Comparison of ENCODE assay signal across 19 mouse cellular contexts in genomic region chr16:30642229-30642628, GRCm38 (mm10). TPM values are rescaled to one million over a fixed set of nuclear protein-coding genes. Genes with fewer than 3 reads are reported as not detected.
DNase-seq lines count a peak whose midpoint lies in the region; ATAC-seq and TF ChIP-seq lines count a peak whose summit lies in the region.
"Had no signal": no experiment of that assay in that cellular context is flagged by ENCODE, and none has a peak within 500 bp of the region (broad histone marks: within the 10 kb centered on the region; RNA-seq: fewer than 3 reads in every experiment).

No protein-coding gene starts in this region.

- H3K9ac ChIP-seq in heart, adult 2 months (ENCODE audit: low read depth, low read length) = no peak overlapping the region
- no peak overlapping the region for H3K9ac ChIP-seq in heart, embryonic 12.5 days
- H3K9ac ChIP-seq in lung, embryonic 14.5 days = no peak overlapping the region
- H3K9ac ChIP-seq in MEL (ENCODE audit: control insufficient read depth, low read depth, low read length, poor library complexity, severe bottlenecking) = no peak overlapping the region
- H3K9ac ChIP-seq: embryonic facial prominence, embryonic 15.5 days; forebrain, embryonic 13.5 days; limb, embryonic 13.5 days; midbrain, embryonic 13.5 days had no signal

- 85% methylated on average over 3 of the region's 3 CpGs for WGBS in heart, adult 2 months
- 72% methylated on average over 3 of the region's 3 CpGs for WGBS in heart, embryonic 12.5 days
- 80% methylated on average over 3 of the region's 3 CpGs for WGBS in lung, embryonic 14.5 days
- WGBS in small intestine, adult 2 months = 87% methylated on average over 3 of the region's 3 CpGs
- 88% methylated on average over 3 of the region's 3 CpGs for WGBS in cerebellum, adult 2 months

- H3K4me1 ChIP-seq in heart, adult 2 months (ENCODE audit: control insufficient read depth, insufficient read depth, low read length) = no peaks in the 10 kb centered on the region
- H3K4me1 ChIP-seq in heart, embryonic 12.5 days (replicated peaks) = peaks cover 8% of the 10 kb centered on the region; the same call in 1 of the 2 replicates
- H3K4me1 ChIP-seq in lung, embryonic 14.5 days (ENCODE audit: insufficient read depth) = no peaks in the 10 kb centered on the region
- no peaks in the 10 kb centered on the region for H3K4me1 ChIP-seq in MEL (ENCODE audit: control insufficient read depth in 1 of 2, insufficient read depth in 2 of 2, low read length in 2 of 2)
- H3K4me1 ChIP-seq in small intestine, adult 2 months (ENCODE audit: control insufficient read depth, insufficient read depth, insufficient read length, low read length) = no peaks in the 10 kb centered on the region
- H3K4me1 ChIP-seq in cerebellum, adult 2 months (ENCODE audit: control insufficient read depth, insufficient read depth, low read length) = peaks cover 7% of the 10 kb centered on the region
- H3K4me1 ChIP-seq: forebrain, embryonic 13.5 days had no signal

- no peak for TF ChIP-seq RAD21 in MEL (IDR thresholded peaks at IDR 0.05; ENCODE audit: low read depth, low read length)

- DNase-seq in heart, adult 2 months = no peak
- DNase-seq in lung, embryonic 14.5 days = no peak
- DNase-seq in lung, postnatal 10 days = no peak
- no peak for DNase-seq in MEL (ENCODE audit: low read depth, low spot score)
- no peak for DNase-seq in heart, postnatal 4 days
- no peak for DNase-seq in cerebellum, adult 2 months
- DNase-seq: adrenal gland, postnatal 36 days; cerebellum, adult 11-12 months; gastrocnemius, postnatal 10 days; heart, postnatal 36 days; right cerebral cortex, postnatal 25 days; thymus, postnatal 36 days had no signal

- H3K9me3 ChIP-seq in heart, embryonic 12.5 days (replicated peaks) = peaks cover 16% of the 10 kb centered on the region; the same call in 1 of the 2 replicates
- peaks cover 3% of the 10 kb centered on the region; the same call in 1 of the 2 replicates for H3K9me3 ChIP-seq in lung, embryonic 14.5 days (ENCODE audit: low read depth, low read length)
- no peaks in the 10 kb centered on the region for H3K9me3 ChIP-seq in MEL (replicated peaks; ENCODE audit: insufficient read depth, low read length)
- H3K9me3 ChIP-seq: embryonic facial prominence, embryonic 15.5 days had no signal

- TF ChIP-seq CTCF in heart, adult 2 months (IDR thresholded peaks at IDR 0.05) = peak; percentile 36
- peak; percentile 45 for TF ChIP-seq CTCF in lung, embryonic 14.5 days (IDR thresholded peaks at IDR 0.05; ENCODE audit: low read depth)
- TF ChIP-seq CTCF in MEL (IDR thresholded peaks at IDR 0.05 in 2 of 3, conservative IDR thresholded peaks at IDR 0.05 in 1 of 3; ENCODE audit: control insufficient read depth in 1 of 3, insufficient read depth in 1 of 3, low read depth in 2 of 3, low read length in 3 of 3, poor library complexity in 1 of 3, severe bottlenecking in 1 of 3) = peak; percentile 18 to 40 (median 24); a peak in 3 of 6 replicates
- TF ChIP-seq CTCF in small intestine, adult 2 months (IDR thresholded peaks at IDR 0.05; ENCODE audit: extremely low read depth, insufficient read length, insufficient replicate concordance, low read depth, low read length) = peak; percentile 28; the same call in 1 of the 2 replicates
- TF ChIP-seq CTCF in cerebellum, adult 2 months (IDR thresholded peaks at IDR 0.05; ENCODE audit: borderline replicate concordance, insufficient read depth, low read depth, low read length) = no peak

- H3K4me2 ChIP-seq in heart, embryonic 12.5 days = no peak overlapping the region
- no peak overlapping the region for H3K4me2 ChIP-seq in lung, embryonic 14.5 days
- H3K4me2 ChIP-seq: embryonic facial prominence, embryonic 15.5 days; forebrain, embryonic 13.5 days; limb, embryonic 13.5 days; midbrain, embryonic 13.5 days had no signal

- ATAC-seq in heart, embryonic 12.5 days (ENCODE audit: insufficient number of reproducible peaks, low FRiP score) = no peak
- no peak for ATAC-seq in lung, embryonic 14.5 days (ENCODE audit: insufficient read depth)
- ATAC-seq: forebrain, embryonic 13.5 days; midbrain, embryonic 13.5 days had no signal

- TF ChIP-seq EP300 in heart, adult 2 months (IDR thresholded peaks at IDR 0.05; ENCODE audit: insufficient read depth, low read depth, low read length) = no peak
- TF ChIP-seq EP300 in MEL (IDR thresholded peaks at IDR 0.05; ENCODE audit: low read depth in 1 of 2, low read length in 2 of 2) = no peak

- intact Hi-C loops in heart, adult 2 months (cut with DNase I) = no loop called here

- no peak overlapping the region for H3K27ac ChIP-seq in heart, adult 2 months
- H3K27ac ChIP-seq in heart, embryonic 12.5 days (ENCODE audit: poor library complexity, severe bottlenecking) = no peak overlapping the region
- H3K27ac ChIP-seq in lung, embryonic 14.5 days (ENCODE audit: low read depth) = no peak overlapping the region
- no peak overlapping the region for H3K27ac ChIP-seq in MEL (ENCODE audit: control insufficient read depth, low read depth, low read length)
- no peak overlapping the region for H3K27ac ChIP-seq in small intestine, adult 2 months (ENCODE audit: insufficient read depth, low read depth, low read length)
- H3K27ac ChIP-seq in cerebellum, adult 2 months (ENCODE audit: insufficient read depth, low read length) = no peak overlapping the region
- H3K27ac ChIP-seq: embryonic facial prominence, embryonic 15.5 days; forebrain, embryonic 13.5 days; left cerebral cortex, adult 2 months; limb, embryonic 13.5 days; midbrain, embryonic 13.5 days had no signal

- H3K27me3 ChIP-seq in heart, adult 2 months (ENCODE audit: control insufficient read depth, insufficient read depth, low read length) = no peaks in the 10 kb centered on the region
- no peaks in the 10 kb centered on the region for H3K27me3 ChIP-seq in heart, embryonic 12.5 days (replicated peaks)
- no peaks in the 10 kb centered on the region for H3K27me3 ChIP-seq in lung, embryonic 14.5 days (ENCODE audit: insufficient read depth, low read length)
- H3K27me3 ChIP-seq in MEL (ENCODE audit: control insufficient read depth in 1 of 2, insufficient read depth in 2 of 2, low read length in 2 of 2) = peaks cover 0 to 1% of the 10 kb centered on the region in 2 experiments; a peak in 1 of 4 replicates
- H3K27me3 ChIP-seq in small intestine, adult 2 months (ENCODE audit: control insufficient read depth, insufficient read depth, low read length) = no peaks in the 10 kb centered on the region
- H3K27me3 ChIP-seq in cerebellum, adult 2 months (ENCODE audit: control insufficient read depth, insufficient read depth, low read length) = no peaks in the 10 kb centered on the region
- H3K27me3 ChIP-seq: embryonic facial prominence, embryonic 15.5 days; forebrain, embryonic 13.5 days; limb, embryonic 13.5 days; midbrain, embryonic 13.5 days had no signal

- H3K4me3 ChIP-seq in heart, adult 2 months = no peak overlapping the region
- H3K4me3 ChIP-seq in heart, embryonic 12.5 days = no peak overlapping the region
- no peak overlapping the region for H3K4me3 ChIP-seq in lung, embryonic 14.5 days (ENCODE audit: low read depth, low read length)
- no peak overlapping the region for H3K4me3 ChIP-seq in MEL (ENCODE audit: control insufficient read depth in 1 of 2, insufficient read depth in 1 of 2, low read depth in 2 of 2, low read length in 2 of 2)
- H3K4me3 ChIP-seq in small intestine, adult 2 months (ENCODE audit: low read depth, low read length) = no peak overlapping the region
- no peak overlapping the region for H3K4me3 ChIP-seq in cerebellum, adult 2 months (replicated peaks; ENCODE audit: insufficient read depth, low read depth, low read length)
- H3K4me3 ChIP-seq: embryonic facial prominence, embryonic 15.5 days; forebrain, embryonic 13.5 days; left cerebral cortex, adult 2 months; limb, embryonic 13.5 days; midbrain, embryonic 13.5 days had no signal

- no peaks in the 10 kb centered on the region for H3K36me3 ChIP-seq in heart, adult 2 months (ENCODE audit: control insufficient read depth, insufficient read depth, low read length)
- H3K36me3 ChIP-seq in heart, embryonic 12.5 days = no peaks in the 10 kb centered on the region
- no peaks in the 10 kb centered on the region for H3K36me3 ChIP-seq in lung, embryonic 14.5 days (ENCODE audit: insufficient read depth)
- H3K36me3 ChIP-seq in MEL (ENCODE audit: control insufficient read depth in 1 of 2, insufficient read depth in 2 of 2, low read length in 2 of 2) = no peaks in the 10 kb centered on the region
- H3K36me3 ChIP-seq in small intestine, adult 2 months (ENCODE audit: control insufficient read depth, insufficient read depth, low read length) = no peaks in the 10 kb centered on the region
- H3K36me3 ChIP-seq: embryonic facial prominence, embryonic 15.5 days; limb, embryonic 13.5 days; midbrain, embryonic 13.5 days had no signal

- no peak for TF ChIP-seq POLR2A in heart, adult 2 months (IDR thresholded peaks at IDR 0.05; ENCODE audit: insufficient read depth, low read depth, low read length)
- no peak for TF ChIP-seq POLR2A in MEL (IDR thresholded peaks at IDR 0.05; ENCODE audit: control insufficient read depth in 1 of 2, insufficient read depth in 1 of 2, low read depth in 1 of 2, low read length in 2 of 2, poor library complexity in 1 of 2)
- no peak for TF ChIP-seq POLR2A in small intestine, adult 2 months (IDR thresholded peaks at IDR 0.05; ENCODE audit: low read depth, low read length)
- no peak for TF ChIP-seq POLR2A in cerebellum, adult 2 months (IDR thresholded peaks at IDR 0.05; ENCODE audit: borderline replicate concordance, insufficient read depth, low read length)

- H3K79me2 ChIP-seq in heart, adult 2 months (replicated peaks; ENCODE audit: control insufficient read depth, insufficient read depth, low read length) = no peaks in the 10 kb centered on the region
- H3K79me2 ChIP-seq in MEL (ENCODE audit: control insufficient read depth, insufficient read depth, low read length, poor library complexity) = no peaks in the 10 kb centered on the region

RNA-seq across cellular contexts. Expression of gene Fam43a, which starts 42.7 kb away (rescaled TPM):
- 10 to 100 TPM; 20.7 to 22.6 TPM for total RNA-seq in heart, adult 2 months (2021)
- 23.9 and 27.1 TPM in 2 replicates for polyA plus RNA-seq in heart, adult 2 months (2012; rRNA removed)
- polyA plus RNA-seq in heart, embryonic 12.5 days (2016; fragmentation: Nextera tagmentation; extraction: Ambion mirVana) = 14.5 and 15.4 TPM in 2 replicates
- polyA plus RNA-seq in lung, embryonic 14.5 days (2014; fragmentation: Nextera tagmentation; extraction: Ambion mirVana) = 11.1 and 13.0 TPM in 2 replicates
- 0.08 and 0.20 TPM in 2 replicates for total RNA-seq in MEL (2012; rRNA removed)
- polyA plus RNA-seq in MEL (2012; ENCODE audit: insufficient read depth in 1 of 2, insufficient read length in 2 of 2, low read depth in 1 of 2, low replicate concordance in 2 of 2, missing spikeins in 1 of 2) = under 1 TPM in 1 of 2 experiments, not detected in 1; 0.68 TPM
- 9.8 and 11.7 TPM in 2 replicates for polyA plus RNA-seq in small intestine, adult 2 months (2012; rRNA removed)
- 10 to 100 TPM; 26.2 to 29.0 TPM for total RNA-seq in heart, postnatal 4 days (2021)
- polyA plus RNA-seq in cerebellum, adult 2 months (2012; rRNA removed) = 15.2 and 16.0 TPM in 2 replicates

RNA-seq across cellular contexts. Expression of gene Lsg1, which starts 54.8 kb away (rescaled TPM):
- total RNA-seq in heart, adult 2 months (2021) = 10 to 100 TPM; 19.6 to 21.2 TPM
- polyA plus RNA-seq in heart, adult 2 months (2012; rRNA removed) = 5.5 and 7.5 TPM in 2 replicates
- 42.9 and 48.1 TPM in 2 replicates for polyA plus RNA-seq in heart, embryonic 12.5 days (2016; fragmentation: Nextera tagmentation; extraction: Ambion mirVana)
- 67.3 and 68.5 TPM in 2 replicates for polyA plus RNA-seq in lung, embryonic 14.5 days (2014; fragmentation: Nextera tagmentation; extraction: Ambion mirVana)
- total RNA-seq in MEL (2012; rRNA removed) = 55.2 and 58.8 TPM in 2 replicates
- polyA plus RNA-seq in MEL (2012; ENCODE audit: insufficient read depth in 1 of 2, insufficient read length in 2 of 2, low read depth in 1 of 2, low replicate concordance in 2 of 2, missing spikeins in 1 of 2) = 10 to 100 TPM in 1 of 2 experiments, not detected in 1; 84.4 TPM
- 2.6 and 5.5 TPM in 2 replicates for polyA plus RNA-seq in small intestine, adult 2 months (2012; rRNA removed)
- total RNA-seq in heart, postnatal 4 days (2021) = 10 to 100 TPM; 31.5 to 33.2 TPM
- 20.3 and 21.5 TPM in 2 replicates for polyA plus RNA-seq in cerebellum, adult 2 months (2012; rRNA removed)
